Mouse (Mus musculus): Measurements from ENCODE around the gene Zfp618.

Zfp618 gene

DNA sequence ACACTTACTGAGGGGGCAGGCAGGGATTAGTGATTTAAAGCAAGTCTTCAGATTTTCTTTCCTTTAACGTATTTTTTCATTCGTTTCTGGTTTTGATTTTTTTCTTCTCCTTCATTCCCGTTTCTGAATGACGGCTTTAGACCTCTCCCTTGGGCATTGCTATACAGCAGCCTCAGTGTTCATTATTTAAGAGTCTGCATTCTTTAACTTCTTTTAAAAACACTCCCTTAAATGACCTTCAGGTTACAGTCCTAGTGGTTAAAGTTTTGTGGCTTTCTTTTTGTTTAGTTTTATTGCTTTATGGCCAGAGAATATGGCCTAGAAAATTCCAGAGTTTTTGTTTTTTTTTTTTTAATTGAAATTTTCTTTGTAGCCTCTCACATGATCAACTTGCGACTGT is 64.8 kb downstream of the Zfp618 start:
- no peak for DNase-seq (ENCODE audit: extremely low spot score, low spot score)

DNA sequence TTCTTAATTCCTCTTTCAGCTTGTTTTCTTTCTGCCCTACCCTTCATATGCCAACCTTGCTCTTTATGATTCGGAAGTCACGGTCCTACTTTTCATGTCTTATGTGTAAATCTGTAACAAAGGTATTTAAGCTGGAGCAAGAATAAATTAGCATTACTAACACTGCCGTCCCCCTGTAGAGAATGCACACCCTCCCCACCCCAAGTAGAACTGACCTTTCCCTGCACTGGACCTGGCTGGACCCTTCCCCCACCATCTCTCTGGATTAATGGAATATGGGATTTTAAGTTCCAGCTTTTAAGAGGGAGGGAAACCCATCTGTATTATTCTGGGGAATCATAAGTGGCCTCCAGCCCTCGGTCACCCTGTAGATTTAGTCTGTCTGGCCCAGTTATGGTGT is 65.9 kb downstream of the Zfp618 start:
- no peak for DNase-seq (ENCODE audit: extremely low spot score, low spot score)

DNA sequence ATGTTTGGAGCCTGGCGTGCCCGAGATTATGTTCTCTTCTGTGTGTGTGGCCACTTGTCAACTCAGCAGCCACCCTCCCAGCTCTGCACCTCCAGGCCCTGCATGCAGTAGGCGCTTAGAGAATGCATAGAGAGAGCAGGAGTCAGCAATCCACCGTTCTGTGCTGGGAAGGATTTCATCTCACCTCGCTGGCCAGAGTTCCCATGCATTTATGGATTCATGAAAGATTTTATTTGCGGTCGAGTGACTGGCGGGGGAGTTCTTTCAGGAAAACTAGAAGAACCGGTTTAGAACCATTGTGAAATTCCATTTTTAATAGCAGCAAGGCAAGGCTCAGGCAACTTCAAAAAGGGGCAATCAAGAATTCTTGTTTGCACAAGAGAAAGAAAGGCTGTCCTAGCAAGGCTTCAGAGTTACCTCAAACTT is 67.2 kb downstream of the Zfp618 start:
- DNase-seq (ENCODE audit: extremely low spot score, low spot score) = no peak

DNA sequence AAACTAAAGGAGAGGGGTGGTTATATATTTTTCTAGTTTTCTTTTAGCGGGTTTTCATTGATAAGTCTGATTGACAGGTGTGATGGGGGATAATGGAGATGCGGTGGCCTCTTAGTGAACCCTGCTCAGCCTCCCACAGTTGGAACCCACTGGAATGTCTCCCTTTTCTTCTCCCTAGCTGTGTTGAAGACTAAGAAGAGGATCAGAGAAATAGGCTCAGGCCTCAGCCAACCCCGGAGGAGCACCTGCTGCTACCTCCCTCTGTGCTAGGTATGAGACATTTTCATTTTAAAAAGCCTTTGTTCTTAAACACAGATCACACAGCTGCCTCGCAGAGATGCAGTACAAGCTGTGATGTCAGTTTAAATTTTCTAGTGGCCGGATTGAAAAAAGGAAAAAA is 68.4 kb downstream of the Zfp618 start:
- no peak for DNase-seq (ENCODE audit: extremely low spot score, low spot score)

DNA sequence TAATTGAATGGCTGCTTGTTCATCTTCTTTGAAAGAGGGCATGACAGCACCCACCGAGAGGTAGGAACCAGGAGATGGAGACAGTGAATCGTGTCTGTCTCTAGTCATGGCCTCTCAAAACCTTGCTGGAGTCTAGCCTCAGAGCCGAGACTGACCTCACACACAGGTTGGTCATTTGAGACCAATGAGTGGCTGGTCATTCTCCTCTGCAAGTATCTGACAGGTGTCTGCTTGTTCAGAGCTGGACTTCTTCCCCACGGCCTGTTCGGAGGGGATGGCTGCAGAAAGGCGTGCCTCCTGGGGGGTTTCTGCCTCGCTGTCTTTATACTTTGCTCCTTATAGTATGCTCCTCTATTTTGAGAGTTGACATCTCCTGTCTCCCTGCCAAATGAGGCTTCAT is 70.6 kb downstream of the Zfp618 start:
- DNase-seq (ENCODE audit: extremely low spot score, low spot score) = no peak

DNA sequence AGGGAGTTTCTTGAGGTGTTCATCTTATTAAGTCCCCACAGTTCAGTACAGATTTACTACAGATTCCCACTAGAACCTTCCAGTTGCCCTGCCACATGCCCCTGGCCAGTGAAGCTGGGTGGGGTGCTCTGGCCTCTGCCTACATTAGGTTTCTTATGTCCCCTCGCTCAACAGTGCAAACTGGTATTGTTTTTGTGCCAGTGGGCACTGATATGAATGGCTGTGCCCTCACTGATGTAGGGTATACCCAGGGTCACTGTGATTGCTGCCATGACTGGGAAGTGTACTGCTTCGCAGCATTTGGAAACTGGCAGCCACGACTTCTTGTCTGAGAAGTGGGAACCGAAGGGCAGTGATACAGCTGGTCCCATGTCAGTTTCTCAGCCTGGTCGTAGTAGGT is 71.4 kb downstream of the Zfp618 start:
- no peak for DNase-seq (ENCODE audit: extremely low spot score, low spot score)

DNA sequence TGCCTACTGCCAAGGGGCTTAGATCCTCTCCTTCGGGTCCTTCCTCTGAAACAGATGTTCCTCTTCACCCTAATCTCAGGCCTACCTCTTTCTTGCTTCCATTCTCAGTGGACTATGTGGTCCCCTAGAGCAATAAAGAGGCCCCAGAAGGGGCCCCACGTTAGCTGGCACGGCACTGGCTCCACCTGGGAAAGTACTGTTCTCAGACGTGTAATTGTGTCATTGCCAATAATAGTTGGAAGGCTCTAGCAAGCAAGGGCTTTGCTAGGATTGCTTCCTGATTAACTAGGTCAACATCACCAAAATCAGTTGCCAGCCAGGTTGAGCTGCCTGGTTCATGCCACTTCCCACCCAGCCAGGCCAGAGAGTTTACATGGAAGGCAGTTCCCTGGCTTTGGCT is 72.2 kb downstream of the Zfp618 start:
- no peak for DNase-seq (ENCODE audit: extremely low spot score, low spot score)

DNA sequence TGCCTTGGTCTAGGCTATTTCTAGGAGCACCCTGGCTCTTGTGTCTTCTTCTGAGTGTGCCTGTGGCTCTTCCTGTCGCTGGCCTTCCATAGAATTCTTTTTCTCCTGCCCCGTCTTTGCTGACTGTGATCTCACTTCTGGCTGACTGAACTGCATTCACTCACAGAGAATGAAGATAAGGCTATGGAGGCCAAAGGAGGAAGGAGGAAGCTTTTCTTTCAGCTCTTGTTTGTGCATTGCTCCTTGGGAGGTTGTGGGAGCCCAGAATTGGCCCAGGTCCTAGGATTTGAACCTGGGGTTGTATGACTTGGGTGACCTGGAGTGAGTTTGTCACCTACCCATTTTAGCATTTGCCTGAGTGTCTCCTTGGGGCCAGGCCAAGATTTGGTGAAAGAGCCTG is 72.9 kb downstream of the Zfp618 start:
- no peak for DNase-seq (ENCODE audit: extremely low spot score, low spot score)

DNA sequence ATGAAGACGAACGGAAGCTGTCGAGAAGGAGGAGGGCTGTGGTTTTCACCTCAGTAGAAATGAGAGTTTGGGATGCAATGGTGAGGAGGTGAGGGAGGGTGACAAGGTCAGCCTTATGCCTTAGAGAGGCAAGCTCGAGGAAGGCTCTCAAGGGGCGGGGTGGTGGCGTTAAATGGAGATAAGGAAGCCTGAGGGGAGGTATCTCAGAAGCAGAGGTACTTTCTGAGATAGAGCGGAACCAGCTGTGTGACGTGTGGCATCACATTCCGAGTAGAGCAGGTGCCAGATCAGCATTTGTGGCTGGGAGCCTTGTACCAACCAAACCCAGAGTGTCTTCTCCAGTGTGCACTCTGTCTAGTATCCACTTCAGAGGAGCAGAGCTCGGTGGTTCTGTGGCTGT is 73.6 kb downstream of the Zfp618 start:
- DNase-seq (ENCODE audit: extremely low spot score, low spot score) = no peak

DNA sequence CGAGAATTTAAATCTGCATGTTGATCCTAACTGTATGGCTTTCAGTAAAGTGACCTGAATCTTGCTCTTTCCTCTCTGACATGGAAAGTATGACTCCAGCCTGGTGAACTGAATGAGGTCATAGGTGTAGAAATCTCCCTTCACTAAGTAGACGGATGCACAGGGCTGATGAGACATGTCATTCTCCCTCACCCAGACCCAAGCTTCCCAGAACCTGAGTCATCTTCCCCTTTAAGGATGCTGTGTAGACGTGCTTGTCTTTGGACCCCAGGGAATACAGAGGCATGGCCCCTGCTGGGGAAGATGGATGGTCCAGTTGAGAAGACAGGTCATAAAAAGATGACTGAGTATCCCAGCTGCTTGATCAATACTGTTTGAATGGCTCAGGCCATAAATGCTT is 83.2 kb downstream of the Zfp618 start:
- DNase-seq (ENCODE audit: extremely low spot score, low spot score) = no peak

DNA sequence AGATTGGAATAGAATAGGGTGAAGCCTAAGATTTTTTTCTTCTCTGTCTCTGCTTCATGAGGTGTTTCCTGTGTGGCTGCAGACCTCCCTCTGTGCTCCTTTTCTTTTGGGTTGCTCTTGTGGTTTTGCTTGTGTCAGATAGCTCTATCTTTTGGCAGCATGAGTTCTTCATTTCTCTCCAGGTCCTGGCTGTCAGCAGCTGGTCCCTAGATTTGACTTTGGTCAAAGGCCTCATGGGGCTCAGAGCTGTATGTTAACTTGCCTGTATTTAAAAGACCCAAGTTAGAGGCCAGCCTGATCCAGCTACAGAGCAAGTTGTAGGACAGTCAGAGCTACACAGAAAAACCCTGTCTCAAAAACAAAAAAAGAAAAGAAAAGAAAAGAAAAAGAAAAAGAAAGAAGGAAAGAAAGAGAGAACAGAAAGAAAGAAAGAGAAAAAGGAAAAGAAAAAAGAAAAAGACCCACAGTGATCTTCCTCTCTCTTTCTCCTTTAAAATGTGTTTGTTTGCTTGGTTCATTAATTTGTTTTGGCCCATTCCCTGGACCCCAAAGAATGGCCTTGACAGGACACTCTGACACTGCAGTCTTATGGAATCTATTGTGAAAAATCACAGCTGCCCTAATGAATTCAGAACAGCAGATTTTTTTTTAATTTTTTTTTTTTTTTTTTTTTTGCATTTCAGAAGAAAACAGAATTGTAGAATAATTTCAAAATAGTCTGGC is 84.4 kb downstream of the Zfp618 start:
- DNase-seq (ENCODE audit: extremely low spot score, low spot score) = no peak

DNA sequence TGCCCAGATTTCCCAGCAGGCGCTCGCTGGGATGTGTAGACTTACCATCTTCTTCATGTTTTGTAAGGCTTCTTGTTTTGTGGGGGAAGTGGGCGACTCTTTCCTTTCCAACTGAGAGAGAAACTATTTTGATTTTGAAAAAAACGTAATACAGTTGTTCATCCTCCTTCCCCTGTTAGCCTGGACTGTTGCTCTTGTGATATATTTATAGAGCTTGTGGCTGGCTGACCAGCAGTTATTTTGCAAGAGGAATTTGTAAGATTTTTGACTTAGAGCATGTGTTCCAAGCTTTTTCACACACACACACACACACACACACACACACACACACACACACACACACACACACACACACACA is 84.9 kb downstream of the Zfp618 start:
- DNase-seq (ENCODE audit: extremely low spot score, low spot score) = no peak

DNA sequence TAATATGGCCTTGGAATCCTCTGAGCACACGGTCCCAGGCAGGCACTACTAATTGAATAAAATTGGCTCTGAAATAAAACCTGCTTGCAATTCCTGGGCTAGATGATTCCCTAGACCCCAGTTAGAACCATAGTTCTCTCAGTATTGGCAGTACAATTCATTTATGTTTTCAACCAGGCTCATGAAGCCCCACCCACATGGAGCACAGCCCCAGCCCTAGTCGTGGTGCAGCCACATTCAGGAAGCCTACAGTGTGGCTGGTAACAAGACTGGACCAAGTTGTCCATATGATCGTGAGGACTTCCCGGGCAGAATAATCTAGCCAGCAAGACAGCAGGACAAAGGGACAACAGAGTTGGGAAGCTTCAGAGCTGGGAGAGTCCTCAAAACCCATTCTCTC is 85.6 kb downstream of the Zfp618 start:
- DNase-seq (ENCODE audit: extremely low spot score, low spot score) = no peak

DNA sequence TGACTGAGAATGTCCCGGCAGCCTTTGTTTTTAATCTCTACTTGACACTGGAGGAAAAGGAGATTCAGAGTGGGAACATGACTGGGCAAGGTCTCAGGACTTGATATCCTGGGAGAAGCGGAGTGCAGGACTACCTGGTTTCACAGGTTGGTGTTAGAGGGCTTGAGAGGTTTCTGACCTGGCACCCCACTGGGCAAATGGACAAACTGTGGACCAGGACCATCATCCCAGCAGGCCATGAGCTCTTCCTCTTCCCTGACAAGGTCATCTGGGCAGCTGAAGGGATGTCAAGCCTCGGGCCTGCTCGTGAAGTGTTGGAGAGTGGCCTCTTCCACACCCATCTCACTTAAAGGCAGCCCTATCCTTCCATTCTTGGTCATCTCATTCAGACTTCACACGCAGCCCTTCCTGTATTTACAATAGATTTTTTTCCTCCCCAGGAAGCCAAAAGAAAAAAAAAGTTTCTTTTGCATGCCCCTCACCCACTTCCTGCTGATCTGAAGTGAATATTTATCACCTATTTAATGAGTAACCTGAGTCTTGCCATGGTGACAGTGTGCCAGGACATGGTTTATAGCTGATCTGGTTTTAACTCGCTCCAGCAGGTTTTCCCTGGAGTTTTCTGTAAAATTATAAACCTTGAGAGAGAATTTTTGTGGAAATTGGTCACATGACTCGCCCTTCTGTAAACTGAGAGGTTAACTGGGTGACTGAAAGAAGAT is 86.7 kb downstream of the Zfp618 start:
- no peak for DNase-seq (ENCODE audit: extremely low spot score, low spot score)

DNA sequence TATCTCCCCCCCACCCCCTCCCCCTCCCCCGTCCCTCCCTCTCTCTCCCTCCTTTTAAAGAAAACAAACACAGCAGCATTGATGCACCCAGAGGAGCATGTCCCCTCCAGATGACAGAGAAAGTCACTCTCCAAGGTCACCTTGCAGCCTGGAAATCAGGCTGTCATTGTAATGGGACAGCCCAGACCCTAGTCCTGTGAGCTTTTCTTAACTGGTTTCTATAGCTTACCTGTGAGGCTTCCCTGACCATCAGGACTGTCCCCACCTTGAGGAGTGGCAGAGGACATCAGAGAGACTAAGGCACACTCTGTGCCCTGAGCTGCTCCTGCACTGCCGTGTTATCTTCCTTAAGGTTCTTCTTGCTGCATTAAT is 87.3 kb downstream of the Zfp618 start:
- DNase-seq (ENCODE audit: extremely low spot score, low spot score) = no peak

DNA sequence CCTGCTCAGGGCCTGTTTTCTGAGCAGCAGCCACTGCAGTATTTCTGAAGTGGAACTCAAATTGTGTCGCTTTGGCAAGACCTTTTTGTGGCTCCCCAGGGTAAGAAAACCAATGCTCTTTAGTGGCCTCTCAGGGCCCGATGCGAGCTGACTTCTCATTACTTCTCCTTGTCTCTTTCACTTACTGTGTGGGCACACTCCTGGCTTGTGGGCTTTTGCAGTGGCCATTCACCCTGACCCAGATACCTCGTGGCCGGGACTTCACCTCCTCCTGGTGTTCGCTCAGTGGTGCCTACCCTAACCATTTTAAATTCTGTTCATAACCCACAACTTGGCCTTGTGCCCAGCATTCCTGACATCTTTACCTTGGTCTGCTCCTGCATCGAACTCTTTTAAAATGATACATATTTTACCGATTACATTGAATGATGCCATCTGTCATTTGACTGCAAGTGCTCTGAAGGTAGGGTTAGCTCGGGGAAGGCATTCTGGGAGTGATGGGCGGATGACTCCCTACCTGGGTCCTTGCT is 89.9 kb downstream of the Zfp618 start:
- no peak for DNase-seq (ENCODE audit: extremely low spot score, low spot score)

DNA sequence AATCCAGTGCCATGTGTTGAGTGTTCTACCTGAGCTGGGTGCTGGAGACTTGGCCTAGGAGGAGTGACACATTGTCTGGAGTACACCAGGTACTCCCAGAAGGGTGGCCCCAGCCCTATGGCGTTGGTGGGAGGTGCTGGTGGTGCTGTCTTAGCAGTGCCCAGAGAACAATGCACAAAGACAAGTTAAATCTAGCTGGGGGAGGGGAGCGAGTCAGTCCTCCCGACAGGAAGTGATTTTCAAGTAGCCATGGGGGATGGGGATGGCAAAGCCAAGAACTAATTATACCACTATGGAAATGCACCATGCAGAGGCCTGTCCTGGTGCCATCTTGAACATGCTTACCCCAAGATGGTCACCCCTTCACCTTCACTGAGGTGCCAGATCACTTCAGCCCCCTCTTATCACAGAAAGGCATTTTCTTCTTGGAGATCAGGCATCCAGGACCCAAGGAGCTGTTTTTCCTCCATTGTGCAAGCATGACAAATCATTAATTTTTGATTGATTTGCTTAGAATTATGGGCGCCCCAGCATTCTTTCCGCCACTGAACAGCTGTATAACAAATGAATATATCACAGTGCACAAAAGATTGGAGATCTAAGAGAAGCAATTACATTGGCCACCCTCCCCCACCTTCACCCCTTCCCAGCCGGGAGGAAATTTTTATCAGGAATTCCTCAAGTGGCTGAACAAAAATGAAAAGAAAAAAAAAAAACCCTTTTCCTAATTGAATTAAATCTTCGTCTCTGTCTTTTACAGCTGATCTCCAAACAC is 91.5 kb downstream of the Zfp618 start:
- DNase-seq (ENCODE audit: extremely low spot score, low spot score) = peak; percentile 41

DNA sequence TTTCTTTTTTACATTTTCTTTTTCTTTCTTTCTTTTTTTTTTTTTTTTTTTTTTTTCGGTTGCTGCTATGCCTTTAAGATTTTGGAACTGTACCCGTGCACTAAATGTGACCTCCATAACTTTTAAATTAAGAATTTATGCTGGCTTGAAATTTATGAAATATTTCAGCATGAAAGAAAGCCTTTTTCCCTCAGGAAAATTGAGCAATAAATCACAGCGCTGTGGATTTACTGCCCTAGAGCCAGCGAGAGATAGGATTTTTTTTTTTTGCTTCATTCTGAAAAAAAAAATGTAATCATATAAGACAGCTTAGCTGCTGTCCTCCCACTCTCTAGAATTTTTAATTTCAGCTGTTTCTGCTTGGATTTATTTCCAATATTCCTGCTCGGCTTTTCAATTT is 92.2 kb downstream of the Zfp618 start:
- DNase-seq (ENCODE audit: extremely low spot score, low spot score) = no peak

DNA sequence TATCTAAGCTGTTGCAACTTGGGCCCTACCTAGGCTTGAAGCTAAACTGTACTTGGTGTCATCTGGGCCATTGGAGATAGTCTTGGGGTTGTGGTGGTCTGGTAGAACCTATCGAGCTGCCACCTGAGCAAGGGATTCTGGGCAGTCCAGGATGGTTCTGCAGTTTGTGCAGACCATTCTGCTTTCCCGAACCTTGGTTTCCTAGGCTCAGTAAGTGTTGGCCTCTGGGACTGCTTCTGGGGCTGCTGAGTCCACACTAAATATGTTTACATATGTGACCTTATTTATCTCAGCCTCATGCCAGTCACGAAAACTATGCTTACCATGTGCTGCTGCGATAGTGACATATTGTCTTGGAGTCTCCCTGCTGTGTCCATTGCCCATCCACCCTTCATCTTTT is 93.3 kb downstream of the Zfp618 start:
- DNase-seq (ENCODE audit: extremely low spot score, low spot score) = no peak

DNA sequence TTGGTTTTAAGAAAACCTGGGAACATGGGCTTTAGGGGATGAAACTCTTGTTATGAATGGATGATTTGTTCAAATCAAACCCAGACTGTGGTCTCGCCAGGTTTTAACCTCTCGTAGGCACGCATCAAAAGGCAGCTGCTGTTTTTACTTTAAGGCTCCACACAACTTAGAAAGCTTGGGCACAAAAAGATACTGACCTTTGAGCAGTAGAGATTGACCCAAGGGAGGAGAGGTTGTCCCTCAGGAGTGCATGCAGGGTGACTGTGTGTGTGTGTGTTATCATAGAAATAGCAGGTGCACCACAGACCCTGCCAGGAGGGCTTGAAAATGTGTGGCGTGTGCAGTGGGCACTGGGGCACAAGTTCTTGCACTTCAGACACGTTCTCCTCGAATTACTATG is 95.0 kb downstream of the Zfp618 start:
- DNase-seq (ENCODE audit: extremely low spot score, low spot score) = no peak

DNA sequence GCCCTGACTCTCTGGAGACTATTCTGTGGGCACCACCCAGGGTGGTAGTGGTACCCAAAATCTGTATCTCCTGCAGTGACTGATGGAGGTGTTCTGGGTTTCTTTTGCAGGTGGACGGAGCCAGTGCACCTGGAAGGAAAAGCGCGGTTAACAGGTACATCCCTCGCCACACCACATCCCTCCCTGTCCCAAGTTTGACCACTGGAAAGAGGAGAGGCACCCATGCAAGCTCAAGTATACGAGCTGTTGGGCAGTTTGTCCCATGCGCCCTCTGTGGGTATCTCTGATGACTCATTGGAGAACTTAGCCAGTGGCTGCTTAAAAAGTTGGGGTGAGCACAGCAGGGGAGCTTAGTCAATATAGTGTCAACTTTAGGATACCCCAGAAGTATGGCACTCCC is 96.0 kb downstream of the Zfp618 start:
- DNase-seq (ENCODE audit: extremely low spot score, low spot score) = no peak

DNA sequence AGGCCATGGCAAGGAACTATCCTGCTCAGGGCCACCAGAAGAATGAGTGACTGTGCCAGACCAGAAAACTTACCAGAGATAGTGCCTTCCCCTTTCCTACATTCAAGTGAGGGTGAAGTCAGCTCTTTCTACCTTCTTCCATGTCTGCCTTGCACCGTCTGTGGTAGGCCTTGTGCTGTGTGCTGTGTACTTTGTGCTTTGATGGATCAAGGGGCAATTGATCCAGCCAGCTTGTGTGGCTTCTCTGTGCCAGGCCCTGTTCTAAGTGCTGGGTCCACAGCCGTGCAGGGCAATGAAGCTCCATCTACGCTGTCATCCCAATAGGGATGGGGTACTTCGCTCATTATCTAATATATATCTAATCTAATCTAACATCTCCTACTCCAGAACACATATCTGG is 98.0 kb downstream of the Zfp618 start:
- DNase-seq (ENCODE audit: extremely low spot score, low spot score) = no peak

All from neural tube, embryonic 10.5 days (tissue).